Mouse (Mus musculus) kidney, adult 2 months (tissue): ENCODE data around the gene Hcrt. TPM values are rescaled to one million over a fixed set of nuclear protein-coding genes. Genes with fewer than 3 reads are reported as not detected.
A peak's percentile ranks its signal among the peaks of the same experiment; 100 is the strongest.

ENCODE experiments used
- DNase-seq: peaks from one replicate; pipeline ENCODE4 v3.0.0; 2021
- H3K27ac ChIP-seq: fragments of 200-500 bp; 2 replicates; pipeline ENCODE4 v1.5.1; 2012; ENCODE audit warnings: low read depth, low read length, control low read depth, inconsistent platforms; ENCODE audit not compliant: insufficient read depth
- H3K27me3 ChIP-seq: fragments of 200-500 bp; replicated peaks from 2 replicates; pipeline ENCODE4 v1.6.1; 2012; ENCODE audit warnings: mild to moderate bottlenecking, moderate library complexity, low read length, inconsistent platforms; ENCODE audit not compliant: control insufficient read depth, insufficient read depth
- H3K36me3 ChIP-seq: fragments of 200-500 bp; 2 replicates; pipeline ENCODE4 v1.6.1; 2012; ENCODE audit warnings: mild to moderate bottlenecking, moderate library complexity, low read length, inconsistent platforms; ENCODE audit not compliant: control insufficient read depth, insufficient read depth
- H3K4me1 ChIP-seq: fragments of 200-500 bp; 2 replicates; pipeline ENCODE4 v1.6.1; 2011; ENCODE audit warnings: low read length; ENCODE audit not compliant: control insufficient read depth, insufficient read depth
- H3K4me3 ChIP-seq: fragments of 200-500 bp; 2 replicates; pipeline ENCODE4 v1.5.1; 2011; ENCODE audit warnings: mild to moderate bottlenecking, low read depth, low read length, control low read depth; ENCODE audit not compliant: insufficient read depth
- CTCF ChIP-seq: fragments of 200-500 bp; conservative IDR thresholded peaks from 2 replicates; pipeline ENCODE4 v1.5.1; 2011; ENCODE audit warnings: low read depth, mild to moderate bottlenecking, control low read depth, low read length, moderate library complexity, mixed read lengths; ENCODE audit not compliant: insufficient read depth, insufficient read length
- POLR2A ChIP-seq: fragments of 200-500 bp; IDR thresholded peaks from one replicate; pipeline ENCODE4 v1.6.1; 2011; ENCODE audit warnings: low read depth, low read length, control low read depth
- WGBS: fragments of 180-500 bp; shearing (Covaris S2); methylation state at CpG from one replicate; pipeline ENCODE4 v1.1.7; 2018; 5-methylcytosine and 5-hydroxymethylcytosine counted together
- polyA plus RNA-seq: library from polyadenylated mRNA; depleted of rRNA; stranded (reverse); fragments of >200 nt; gene quantifications from 2 replicates; pipeline ENCODE4 v1.2.3, GENCODE M21; 2012

The Hcrt gene
- polyA plus RNA-seq, 1 experiment: not detected

GRCm38 (mm10) chr11:100748620-100749019 is 14.1 kb downstream of the Hcrt start:
- no peaks in the 10 kb centered on the region for H3K4me1 ChIP-seq
- H3K36me3 ChIP-seq: no peaks in the 10 kb centered on the region
- H3K27ac ChIP-seq: no peak overlapping the region
- DNase-seq: no peak
- no peak overlapping the region for H3K4me3 ChIP-seq
- TF ChIP-seq POLR2A (no peak), CTCF (no peak)
- 76% methylated on average over 4 of the region's 4 CpGs for WGBS
- no peaks in the 10 kb centered on the region for H3K27me3 ChIP-seq

- no peak for DNase-seq
- Histone ChIP-seq H3K4me3 (no peak overlapping the region), H3K27ac (no peak overlapping the region), H3K36me3 (no peaks in the 10 kb centered on the region), H3K4me1 (no peaks in the 10 kb centered on the region), H3K27me3 (no peaks in the 10 kb centered on the region)
- no peak for TF ChIP-seq POLR2A
- no peak for TF ChIP-seq CTCF
- WGBS: 68% methylated on average over 5 of the region's 5 CpGs
Observed at GRCm38 (mm10) chr11:100747114-100747513, 15.6 kb downstream of the Hcrt start.

- Histone ChIP-seq H3K4me3 (no peak overlapping the region), H3K27ac (no peak overlapping the region), H3K4me1 (no peaks in the 10 kb centered on the region), H3K27me3 (no peaks in the 10 kb centered on the region), H3K36me3 (no peaks in the 10 kb centered on the region)
- TF ChIP-seq CTCF: no peak
- TF ChIP-seq POLR2A: no peak
- no peak for DNase-seq
- WGBS: 81% methylated on average over 10 of the region's 10 CpGs
Observed at GRCm38 (mm10) chr11:100746546-100746945, 16.2 kb downstream of the Hcrt start.

GRCm38 (mm10) chr11:100745085-100745484 is 17.6 kb downstream of the Hcrt start:
- Histone ChIP-seq H3K27ac (no peak overlapping the region), H3K4me1 (no peaks in the 10 kb centered on the region), H3K4me3 (no peak overlapping the region), H3K27me3 (no peaks in the 10 kb centered on the region), H3K36me3 (no peaks in the 10 kb centered on the region)
- TF ChIP-seq POLR2A (no peak), CTCF (peak; percentile 68)
- WGBS: 19% methylated on average over 6 of the region's 6 CpGs
- DNase-seq: peak; percentile 56

GRCm38 (mm10) chr11:100741348-100741747 is 21.4 kb downstream of the Hcrt start:
- no peaks in the 10 kb centered on the region for H3K36me3 ChIP-seq
- peak; percentile 89 for DNase-seq
- peaks cover 7% of the 10 kb centered on the region; the same call in 1 of the 2 replicates for H3K4me1 ChIP-seq
- H3K27ac ChIP-seq: no peak overlapping the region
- 44% methylated on average over 6 of the region's 6 CpGs for WGBS
- no peak overlapping the region for H3K4me3 ChIP-seq
- TF ChIP-seq POLR2A: no peak
- TF ChIP-seq CTCF: no peak
- no peaks in the 10 kb centered on the region for H3K27me3 ChIP-seq

GRCm38 (mm10) chr11:100738749-100739148 is 24.0 kb downstream of the Hcrt start:
- H3K27me3 ChIP-seq: no peaks in the 10 kb centered on the region
- no peak for DNase-seq
- TF ChIP-seq POLR2A (no peak), CTCF (no peak)
- no peaks in the 10 kb centered on the region for H3K36me3 ChIP-seq
- peaks cover 14% of the 10 kb centered on the region; the same call in 1 of the 2 replicates for H3K4me1 ChIP-seq
- H3K27ac ChIP-seq: no peak overlapping the region
- no peak overlapping the region for H3K4me3 ChIP-seq
- 17% methylated on average over 5 of the region's 5 CpGs for WGBS

GRCm38 (mm10) chr11:100738066-100738604 is 24.6 kb downstream of the Hcrt start, which contains the start of gene Rab5c:
Rab5c (minus strand) TSS chr11:100738215.
- H3K4me3 ChIP-seq: peak within 1 kb of the TSS; percentile 84
- WGBS: under 1% methylated on average over 39 of the region's 39 CpGs
- no peaks in the 10 kb centered on the region for H3K27me3 ChIP-seq
- peak within 1 kb of the TSS; percentile 81 for H3K27ac ChIP-seq
- H3K4me1 ChIP-seq: peaks cover 14% of the 10 kb centered on the region; the same call in 1 of the 2 replicates
- DNase-seq: peak; percentile 100
- 0 out of 2 replicates have a peak, but pooled peaks have one; percentile 20 for TF ChIP-seq CTCF
- peak; percentile 53 for TF ChIP-seq POLR2A
- H3K36me3 ChIP-seq: no peaks in the 10 kb centered on the region
